Mouse (Mus musculus): ENCODE results near the gene Hdac2. TPM values are rescaled to one million over a fixed set of nuclear protein-coding genes. Genes with fewer than 3 reads are reported as not detected.

Gene Hdac2
- polyA plus RNA-seq, 1 experiment: 70.8 TPM

GRCm38 (mm10) chr10:37024301-37024700 is 50.0 kb downstream of the Hdac2 start:
- no peaks in the 10 kb centered on the region for H3K27me3 ChIP-seq (ENCODE audit: control insufficient read depth, insufficient read depth, low read length)
- DNase-seq: no peak
- no peaks in the 10 kb centered on the region for H3K4me1 ChIP-seq (ENCODE audit: control insufficient read depth, insufficient read depth, low read length)
- WGBS: 36% methylated on average over 1 of the region's 1 CpGs
- TF ChIP-seq CTCF (IDR thresholded peaks at IDR 0.05; ENCODE audit: borderline replicate concordance, insufficient read depth, low read depth, low read length): no peak
- TF ChIP-seq POLR2A (IDR thresholded peaks at IDR 0.05; ENCODE audit: borderline replicate concordance, insufficient read depth, low read length): no peak
- no peak overlapping the region for H3K4me3 ChIP-seq (replicated peaks; ENCODE audit: insufficient read depth, low read depth, low read length)
- no peak overlapping the region for H3K27ac ChIP-seq (ENCODE audit: insufficient read depth, low read length)

GRCm38 (mm10) chr10:37028651-37029050 is 54.3 kb downstream of the Hdac2 start:
- H3K4me1 ChIP-seq (ENCODE audit: control insufficient read depth, insufficient read depth, low read length): no peaks in the 10 kb centered on the region
- no peak for DNase-seq
- H3K4me3 ChIP-seq (replicated peaks; ENCODE audit: insufficient read depth, low read depth, low read length): no peak overlapping the region
- no peak overlapping the region for H3K27ac ChIP-seq (ENCODE audit: insufficient read depth, low read length)
- TF ChIP-seq CTCF (IDR thresholded peaks at IDR 0.05; ENCODE audit: borderline replicate concordance, insufficient read depth, low read depth, low read length) (no peak), POLR2A (IDR thresholded peaks at IDR 0.05; ENCODE audit: borderline replicate concordance, insufficient read depth, low read length) (no peak)
- WGBS: 89% methylated on average over 2 of the region's 2 CpGs
- no peaks in the 10 kb centered on the region for H3K27me3 ChIP-seq (ENCODE audit: control insufficient read depth, insufficient read depth, low read length)

GRCm38 (mm10) chr10:37035090-37035497 is 60.8 kb downstream of the Hdac2 start:
- WGBS: 80% methylated on average over 7 of the region's 7 CpGs
- Histone ChIP-seq H3K4me3 (replicated peaks; ENCODE audit: insufficient read depth, low read depth, low read length) (no peak overlapping the region), H3K27me3 (ENCODE audit: control insufficient read depth, insufficient read depth, low read length) (no peaks in the 10 kb centered on the region), H3K27ac (ENCODE audit: insufficient read depth, low read length) (no peak overlapping the region), H3K4me1 (ENCODE audit: control insufficient read depth, insufficient read depth, low read length) (no peaks in the 10 kb centered on the region)
- no peak for DNase-seq
- no peak for TF ChIP-seq CTCF (IDR thresholded peaks at IDR 0.05; ENCODE audit: borderline replicate concordance, insufficient read depth, low read depth, low read length)
- no peak for TF ChIP-seq POLR2A (IDR thresholded peaks at IDR 0.05; ENCODE audit: borderline replicate concordance, insufficient read depth, low read length)

GRCm38 (mm10) chr10:37047661-37048098 is 73.3 kb downstream of the Hdac2 start:
- no peak overlapping the region for H3K4me3 ChIP-seq (replicated peaks; ENCODE audit: insufficient read depth, low read depth, low read length)
- WGBS: 14% methylated on average over 8 of the region's 8 CpGs
- H3K27me3 ChIP-seq (ENCODE audit: control insufficient read depth, insufficient read depth, low read length): no peaks in the 10 kb centered on the region
- H3K4me1 ChIP-seq (ENCODE audit: control insufficient read depth, insufficient read depth, low read length): peaks cover 6% of the 10 kb centered on the region
- peak; percentile 10 to 32 for DNase-seq
- no peak overlapping the region for H3K27ac ChIP-seq (ENCODE audit: insufficient read depth, low read length)
- TF ChIP-seq CTCF (IDR thresholded peaks at IDR 0.05; ENCODE audit: borderline replicate concordance, insufficient read depth, low read depth, low read length) (no peak), POLR2A (IDR thresholded peaks at IDR 0.05; ENCODE audit: borderline replicate concordance, insufficient read depth, low read length) (no peak)

Other genes with a start within 250 kb of the Hdac2 start
- gene Marcks, start 164.4 kb downstream of the Hdac2 start, polyA plus RNA-seq (2012; rRNA removed): 51.9 and 54.1 TPM in 2 replicates